Mouse (Mus musculus): ENCODE measurements at regions not wholly inside any gene's neighbourhood (a gene's known extent, or its start where the extent isn't known, plus 50 kb on each side); places are given as distances from the start of the nearest gene placed in this dataset.
A peak's percentile ranks its signal among the peaks of the same experiment; 100 is the strongest.

DNA sequence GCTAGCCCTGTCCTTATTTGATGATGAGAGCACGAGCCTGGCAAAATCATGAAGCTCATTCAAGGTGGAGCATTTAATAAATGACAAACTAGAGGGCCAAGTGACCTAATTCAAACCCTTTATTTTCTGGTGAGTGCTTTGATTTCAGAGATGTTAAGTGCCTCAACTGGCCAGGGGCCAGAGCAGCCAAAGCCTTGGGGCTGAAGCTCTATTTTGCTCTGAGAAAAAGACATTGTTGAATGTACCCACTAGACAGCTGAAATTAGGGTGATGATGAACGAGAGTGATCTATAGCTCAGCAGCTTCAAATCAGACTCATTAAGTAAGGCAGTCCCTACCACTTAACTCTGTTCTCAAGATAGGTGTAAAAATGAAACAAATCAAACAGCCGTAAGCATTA, 287.9 kb upstream of the Atp11b start:
- no peaks in the 10 kb centered on the region for H3K9me3 ChIP-seq (ENCODE audit: control insufficient read depth, low read length)
- H3K4me2 ChIP-seq (ENCODE audit: low read length): no peak overlapping the region
- ATAC-seq: no peak
- 64% methylated on average over 3 of the region's 3 CpGs for WGBS
- H3K27me3 ChIP-seq (replicated peaks; ENCODE audit: control insufficient read depth, insufficient read depth, low read length): no peaks in the 10 kb centered on the region
- no peak overlapping the region for H3K27ac ChIP-seq (ENCODE audit: low read depth, low read length)
- no peak overlapping the region for H3K4me3 ChIP-seq (ENCODE audit: low read length)
- H3K4me1 ChIP-seq (ENCODE audit: control insufficient read depth, insufficient read depth, low read depth, low read length): 0 out of 2 replicates have a peak, but pooled peaks cover 2% of the 10 kb centered on the region
- no peak overlapping the region for H3K9ac ChIP-seq (ENCODE audit: low read depth, low read length)
- no peaks in the 10 kb centered on the region for H3K36me3 ChIP-seq (ENCODE audit: control insufficient read depth, insufficient read depth, low read length)

DNA sequence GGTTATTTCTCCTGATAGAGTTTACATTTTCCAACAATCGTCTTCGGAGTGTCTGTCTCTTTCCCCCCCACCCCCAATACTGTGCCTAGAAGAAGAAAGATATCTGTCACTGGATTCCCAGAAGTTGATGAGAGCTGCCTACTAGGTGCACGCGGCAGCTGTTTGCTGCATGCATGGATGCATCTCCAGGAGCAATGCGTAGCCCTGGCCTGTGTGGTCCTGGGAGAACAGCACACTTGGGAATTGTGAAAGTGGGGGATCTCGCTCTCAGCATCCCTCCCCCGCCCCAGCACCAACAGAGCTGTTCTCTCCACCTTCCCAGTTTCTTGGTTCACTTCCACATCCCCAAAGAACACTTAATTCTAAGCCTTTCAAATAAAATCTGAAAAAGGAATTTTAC, 280.6 kb upstream of the Atp11b start:
- Histone ChIP-seq H3K27ac (ENCODE audit: low read depth, low read length) (no peak overlapping the region), H3K9me3 (ENCODE audit: control insufficient read depth, low read length) (no peaks in the 10 kb centered on the region), H3K4me1 (ENCODE audit: control insufficient read depth, insufficient read depth, low read depth, low read length) (peaks cover 2% of the 10 kb centered on the region), H3K4me3 (ENCODE audit: low read length) (no peak overlapping the region), H3K4me2 (ENCODE audit: low read length) (no peak overlapping the region), H3K9ac (ENCODE audit: low read depth, low read length) (no peak overlapping the region), H3K36me3 (ENCODE audit: control insufficient read depth, insufficient read depth, low read length) (no peaks in the 10 kb centered on the region), H3K27me3 (replicated peaks; ENCODE audit: control insufficient read depth, insufficient read depth, low read length) (no peaks in the 10 kb centered on the region; the same call in 1 of the 2 replicates)
- no peak for ATAC-seq
- 38% methylated on average over 7 of the region's 7 CpGs for whole genome bisulfite sequencing

DNA sequence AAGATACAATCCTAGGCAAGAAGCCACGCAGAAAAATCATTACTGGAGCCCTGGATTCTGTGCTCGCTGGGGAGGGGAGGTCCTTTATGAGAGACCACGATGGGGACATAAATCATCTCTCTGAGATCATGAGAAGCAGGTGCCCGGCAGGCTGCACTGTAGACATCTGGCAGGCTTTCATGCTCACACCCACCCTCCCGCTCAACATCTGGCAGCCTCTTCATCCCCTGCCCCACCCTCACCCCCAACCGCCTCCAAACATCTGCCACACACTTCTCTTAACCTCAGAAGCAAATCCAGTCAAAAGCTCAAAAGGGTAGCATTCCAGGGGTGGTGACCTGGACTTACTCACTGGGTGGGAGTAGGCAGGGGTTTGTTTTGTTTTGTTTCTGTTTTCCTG, 279.5 kb upstream of the Atp11b start:
- no peak overlapping the region for H3K9ac ChIP-seq (ENCODE audit: low read depth, low read length)
- H3K9me3 ChIP-seq (ENCODE audit: control insufficient read depth, low read length): no peaks in the 10 kb centered on the region
- no peaks in the 10 kb centered on the region; the same call in 1 of the 2 replicates for H3K27me3 ChIP-seq (replicated peaks; ENCODE audit: control insufficient read depth, insufficient read depth, low read length)
- H3K4me2 ChIP-seq (ENCODE audit: low read length): no peak overlapping the region
- no peaks in the 10 kb centered on the region for H3K36me3 ChIP-seq (ENCODE audit: control insufficient read depth, insufficient read depth, low read length)
- 25% methylated on average over 6 of the region's 6 CpGs for WGBS
- no peak for ATAC-seq
- H3K27ac ChIP-seq (ENCODE audit: low read depth, low read length): no peak overlapping the region
- peaks cover 2% of the 10 kb centered on the region for H3K4me1 ChIP-seq (ENCODE audit: control insufficient read depth, insufficient read depth, low read depth, low read length)
- no peak overlapping the region for H3K4me3 ChIP-seq (ENCODE audit: low read length)

DNA sequence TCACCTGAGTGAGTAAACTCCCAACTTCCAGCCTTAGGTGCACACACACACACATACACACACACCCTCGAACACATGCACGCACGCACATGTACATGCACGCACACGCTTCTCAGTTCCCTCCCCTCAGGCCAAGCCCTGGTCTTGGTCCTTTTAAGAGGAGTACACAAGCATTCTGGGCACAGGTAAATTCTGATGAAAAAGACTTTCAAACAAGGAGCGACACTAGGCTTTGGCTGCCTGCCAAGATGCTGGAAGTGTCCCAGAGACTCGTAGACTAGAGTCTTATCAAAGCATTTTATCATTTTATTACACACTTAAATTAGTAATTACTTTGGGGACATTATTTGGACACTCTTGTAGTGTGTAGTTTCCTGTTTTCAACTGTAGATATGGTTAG, 278.6 kb upstream of the Atp11b start:
- no peaks in the 10 kb centered on the region for H3K36me3 ChIP-seq (ENCODE audit: control insufficient read depth, insufficient read depth, low read length)
- H3K9me3 ChIP-seq (ENCODE audit: control insufficient read depth, low read length): no peaks in the 10 kb centered on the region
- H3K27ac ChIP-seq (ENCODE audit: low read depth, low read length): no peak overlapping the region
- ATAC-seq: no peak
- peaks cover 2% of the 10 kb centered on the region for H3K4me1 ChIP-seq (ENCODE audit: control insufficient read depth, insufficient read depth, low read depth, low read length)
- 72% methylated on average over 7 of the region's 7 CpGs for WGBS
- no peak overlapping the region for H3K4me3 ChIP-seq (ENCODE audit: low read length)
- no peak overlapping the region for H3K9ac ChIP-seq (ENCODE audit: low read depth, low read length)
- no peak overlapping the region for H3K4me2 ChIP-seq (ENCODE audit: low read length)
- no peaks in the 10 kb centered on the region; the same call in 1 of the 2 replicates for H3K27me3 ChIP-seq (replicated peaks; ENCODE audit: control insufficient read depth, insufficient read depth, low read length)

DNA sequence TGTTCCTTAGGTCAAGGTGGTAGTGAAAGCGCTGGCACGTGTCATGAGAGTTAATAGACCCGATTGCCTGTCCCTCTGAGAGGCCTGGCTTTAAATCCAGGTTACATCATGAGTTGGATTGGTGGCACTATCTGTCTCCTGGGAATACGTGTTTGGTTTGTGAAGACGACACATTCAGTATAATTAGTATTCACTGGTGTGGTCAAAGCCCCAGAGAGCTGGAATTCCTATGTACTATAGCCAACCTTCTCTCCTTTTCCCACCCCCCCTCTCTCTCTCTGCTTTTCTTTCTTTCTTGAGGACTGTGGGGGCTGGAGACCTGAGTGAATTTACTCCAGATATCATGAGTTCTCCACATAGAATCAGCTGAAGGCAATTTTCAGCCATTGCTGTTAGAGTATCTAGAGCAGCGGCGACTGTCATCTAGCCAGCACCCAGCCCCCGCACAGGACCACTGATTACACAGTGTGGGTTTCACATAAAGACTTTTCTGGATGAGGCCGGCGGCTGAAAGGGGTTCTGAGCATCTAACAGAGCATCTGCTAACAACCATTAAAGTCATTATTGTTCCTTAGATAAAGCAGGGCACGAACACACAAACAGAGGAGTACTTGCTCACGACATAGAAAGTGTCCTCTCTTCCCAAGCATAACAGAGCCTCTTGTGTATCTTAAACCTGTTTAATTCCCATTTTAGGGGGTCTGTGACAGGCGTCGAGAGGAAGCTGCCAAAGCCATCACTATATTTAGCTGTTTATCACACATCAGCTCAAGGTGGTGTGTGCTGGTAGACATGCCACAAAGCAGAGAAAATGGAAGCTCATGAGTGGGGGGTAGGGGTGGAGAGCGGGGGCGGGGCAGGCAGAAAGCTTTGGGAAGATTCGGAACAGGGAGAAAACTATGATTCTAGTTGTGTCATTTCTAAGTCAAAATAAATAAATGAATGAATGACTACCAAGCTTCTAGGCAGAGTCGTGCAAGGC, 272.9 kb upstream of the Atp11b start:
- ATAC-seq: peak; percentile 65; the same call in 1 of the 2 replicates
- H3K4me3 ChIP-seq (ENCODE audit: low read length): no peak overlapping the region
- H3K4me1 ChIP-seq (ENCODE audit: control insufficient read depth, insufficient read depth, low read depth, low read length): no peaks in the 10 kb centered on the region; the same call in 1 of the 2 replicates
- H3K4me2 ChIP-seq (ENCODE audit: low read length): no peak overlapping the region
- 38% methylated on average over 18 of the region's 18 CpGs for WGBS
- no peaks in the 10 kb centered on the region for H3K9me3 ChIP-seq (ENCODE audit: control insufficient read depth, low read length)
- H3K36me3 ChIP-seq (ENCODE audit: control insufficient read depth, insufficient read depth, low read length): no peaks in the 10 kb centered on the region
- H3K9ac ChIP-seq (ENCODE audit: low read depth, low read length): no peak overlapping the region
- H3K27me3 ChIP-seq (replicated peaks; ENCODE audit: control insufficient read depth, insufficient read depth, low read length): no peaks in the 10 kb centered on the region
- H3K27ac ChIP-seq (ENCODE audit: low read depth, low read length): 0 out of 2 replicates have a peak overlapping the region, but pooled peaks have one; percentile 16

DNA sequence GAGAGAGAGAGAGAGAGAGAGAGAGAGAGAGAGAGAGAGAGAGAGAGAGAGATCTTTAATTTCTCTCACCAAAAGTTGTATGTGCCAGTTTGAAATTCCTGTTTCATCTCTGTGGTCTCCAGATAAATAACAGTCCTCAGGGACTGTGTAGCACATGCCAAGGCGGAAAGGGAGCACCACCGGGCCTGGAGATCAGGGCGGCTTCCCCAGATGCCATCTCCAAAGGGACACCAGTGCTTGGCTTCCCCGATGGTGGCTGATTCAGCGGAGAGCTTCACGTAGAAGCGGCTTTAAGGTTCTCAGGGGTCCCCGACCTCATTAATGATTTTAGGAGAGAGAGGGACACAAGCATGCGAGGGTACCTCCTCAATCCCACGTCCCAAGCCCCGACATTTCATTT, 272.1 kb upstream of the Atp11b start:
- no peaks in the 10 kb centered on the region for H3K27me3 ChIP-seq (replicated peaks; ENCODE audit: control insufficient read depth, insufficient read depth, low read length)
- H3K36me3 ChIP-seq (ENCODE audit: control insufficient read depth, insufficient read depth, low read length): no peaks in the 10 kb centered on the region
- 0 out of 2 replicates have a peak overlapping the region, but pooled peaks have one; percentile 2 for H3K27ac ChIP-seq (ENCODE audit: low read depth, low read length)
- 0 out of 2 replicates have a peak overlapping the region, but pooled peaks have one; percentile 0 for H3K4me3 ChIP-seq (ENCODE audit: low read length)
- no peaks in the 10 kb centered on the region for H3K9me3 ChIP-seq (ENCODE audit: control insufficient read depth, low read length)
- peak overlapping the region; percentile 42 for H3K4me2 ChIP-seq (ENCODE audit: low read length)
- peak; percentile 58; the same call in 1 of the 2 replicates for ATAC-seq
- no peaks in the 10 kb centered on the region; the same call in 1 of the 2 replicates for H3K4me1 ChIP-seq (ENCODE audit: control insufficient read depth, insufficient read depth, low read depth, low read length)
- WGBS: 15% methylated on average over 11 of the region's 11 CpGs
- no peak overlapping the region for H3K9ac ChIP-seq (ENCODE audit: low read depth, low read length)

DNA sequence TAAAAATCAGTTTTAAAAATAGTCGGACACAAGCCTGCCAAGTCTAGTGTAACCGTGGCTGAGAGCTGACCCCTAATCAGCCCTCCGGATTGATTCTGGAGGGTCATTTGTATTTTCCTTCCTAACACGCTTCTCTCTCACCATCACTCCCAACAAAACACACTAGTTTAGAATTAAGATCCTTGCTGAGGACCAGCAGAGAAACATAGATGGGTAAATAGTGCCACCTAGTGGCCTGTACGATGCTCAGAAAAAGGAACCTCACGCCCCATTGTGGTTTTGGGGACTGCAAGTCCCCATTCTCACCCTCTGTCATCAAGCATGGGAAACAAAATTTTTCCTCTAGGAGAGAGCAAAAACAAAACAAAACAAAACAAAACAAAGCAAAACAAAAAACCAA, 271.6 kb upstream of the Atp11b start:
- Histone ChIP-seq H3K9me3 (ENCODE audit: control insufficient read depth, low read length) (no peaks in the 10 kb centered on the region), H3K27me3 (replicated peaks; ENCODE audit: control insufficient read depth, insufficient read depth, low read length) (no peaks in the 10 kb centered on the region), H3K4me3 (ENCODE audit: low read length) (0 out of 2 replicates have a peak overlapping the region, but pooled peaks have one; percentile 0), H3K4me2 (ENCODE audit: low read length) (peak overlapping the region; percentile 42), H3K4me1 (ENCODE audit: control insufficient read depth, insufficient read depth, low read depth, low read length) (no peaks in the 10 kb centered on the region; the same call in 1 of the 2 replicates), H3K36me3 (ENCODE audit: control insufficient read depth, insufficient read depth, low read length) (no peaks in the 10 kb centered on the region), H3K27ac (ENCODE audit: low read depth, low read length) (no peak overlapping the region), H3K9ac (ENCODE audit: low read depth, low read length) (no peak overlapping the region)
- peak; percentile 83 for ATAC-seq
- 0% methylated on average over 6 of the region's 6 CpGs for WGBS

DNA sequence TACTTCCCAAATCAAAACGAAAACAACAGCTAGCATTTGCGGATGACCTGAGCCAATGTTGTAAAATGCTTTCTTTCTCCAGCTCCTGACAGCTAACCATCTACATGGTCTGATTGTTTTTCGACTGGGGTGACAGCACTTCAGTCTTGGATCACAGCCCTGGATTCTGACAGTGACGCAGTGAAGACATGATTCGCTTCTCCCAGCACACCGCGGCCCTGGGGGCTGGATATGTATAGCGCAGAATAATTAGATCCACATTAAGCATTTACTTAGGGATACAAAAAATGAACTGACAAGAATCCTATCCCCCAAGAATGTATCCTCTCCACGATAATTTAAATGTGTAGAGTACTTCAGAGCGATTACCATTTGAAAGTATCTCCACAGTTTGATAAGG, 271.1 kb upstream of the Atp11b start:
- Histone ChIP-seq H3K36me3 (ENCODE audit: control insufficient read depth, insufficient read depth, low read length) (no peaks in the 10 kb centered on the region), H3K9me3 (ENCODE audit: control insufficient read depth, low read length) (no peaks in the 10 kb centered on the region), H3K9ac (ENCODE audit: low read depth, low read length) (no peak overlapping the region), H3K4me3 (ENCODE audit: low read length) (no peak overlapping the region), H3K4me1 (ENCODE audit: control insufficient read depth, insufficient read depth, low read depth, low read length) (no peaks in the 10 kb centered on the region; the same call in 1 of the 2 replicates), H3K4me2 (ENCODE audit: low read length) (no peak overlapping the region), H3K27me3 (replicated peaks; ENCODE audit: control insufficient read depth, insufficient read depth, low read length) (no peaks in the 10 kb centered on the region), H3K27ac (ENCODE audit: low read depth, low read length) (no peak overlapping the region)
- WGBS: 63% methylated on average over 10 of the region's 10 CpGs
- 0 out of 2 replicates have a peak, but pooled peaks have one; percentile 12 for ATAC-seq
